Mouse (Mus musculus): ENCODE data around the gene Fbxo41. TPM values are rescaled to one million over a fixed set of nuclear protein-coding genes. Genes with fewer than 3 reads are reported as not detected.

Gene Fbxo41
- polyA plus RNA-seq (2017; shearing (Covaris generic)): 0.50 TPM

GRCm38 (mm10) chr6:85502911-85503250, at the start of gene Fbxo41:
TSS of gene Fbxo41 (minus strand) at chr6:85502994.

DNA sequence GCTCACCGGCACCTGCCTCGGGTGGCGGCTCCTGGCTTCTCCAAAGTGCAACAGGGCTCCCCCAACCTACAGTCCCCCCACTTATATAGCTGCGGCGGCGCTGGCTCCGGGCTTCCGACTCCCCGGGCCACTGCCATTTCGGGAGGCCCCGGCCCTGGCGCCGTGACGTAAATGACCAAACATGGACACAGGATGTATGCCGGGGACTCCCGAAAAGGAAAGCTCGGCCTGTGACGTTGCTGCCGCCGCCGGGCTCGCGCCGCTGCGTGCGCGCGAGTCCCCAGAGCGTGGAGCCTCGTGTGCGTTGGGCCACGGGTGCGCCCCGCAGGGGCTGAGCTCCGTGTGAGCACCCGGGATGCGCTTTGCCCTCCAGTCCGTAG, 10.7 kb upstream of the Fbxo41 start, which contains the start of gene Egr4:
TSS of gene Egr4 (minus strand) at position 59 of the 380 bp plus-strand sequence.

GRCm38 (mm10) chr6:85451664-85452410, 51.0 kb downstream of the Fbxo41 start, which contains the start of gene Pradc1:
TSS of gene Pradc1 (minus strand) at chr6:85451970.

GRCm38 (mm10) chr6:85450697-85451663, 51.8 kb downstream of the Fbxo41 start, which contains the start of gene Cct7:
TSS of gene Cct7 (plus strand) at chr6:85451514.

GRCm38 (mm10) chr6:85431842-85432431, 70.9 kb downstream of the Fbxo41 start, which contains the start of gene Smyd5:
TSS of gene Smyd5 (plus strand) at chr6:85431989.

DNA sequence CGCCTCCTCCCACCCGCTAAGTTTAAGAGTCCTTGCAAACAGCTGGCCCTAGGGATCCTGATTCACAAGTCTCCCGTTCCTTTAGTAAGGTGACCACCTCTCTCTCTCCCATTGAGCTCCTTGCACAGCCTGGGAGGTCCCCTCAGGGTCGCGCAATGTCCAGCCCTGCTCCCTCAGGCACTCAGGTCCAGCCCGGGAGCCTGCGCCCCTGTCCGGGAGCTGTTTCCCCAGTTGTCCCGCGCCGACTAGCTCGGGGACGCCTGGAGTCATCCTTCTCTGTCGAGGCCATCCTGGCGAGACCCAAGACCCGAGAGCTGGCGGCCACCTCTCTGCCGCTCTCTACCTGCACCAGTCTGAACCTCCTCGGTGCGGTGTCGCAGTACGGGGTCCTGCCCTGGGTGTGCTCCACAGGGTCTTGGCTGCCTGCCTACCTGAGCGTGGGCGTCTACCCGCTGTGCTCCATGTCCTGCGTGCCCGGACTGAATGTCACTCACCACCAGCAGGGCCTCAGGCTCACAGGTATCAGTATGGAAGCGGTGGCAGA, 78.9 kb downstream of the Fbxo41 start, which contains the start of gene Noto:
TSS of gene Noto (plus strand) at position 51 of the 544 bp plus-strand sequence.

Other genes starting within 250 kb of the Fbxo41 start
- gene Sfxn5, start 169.6 kb downstream of the Fbxo41 start, polyA plus RNA-seq (2017; shearing (Covaris generic)): 1.5 TPM
- 0.52 TPM for gene Rab11fip5, start 128.4 kb downstream of the Fbxo41 start, polyA plus RNA-seq (2017; shearing (Covaris generic))
- not detected for gene Noto, start 79.1 kb downstream of the Fbxo41 start, polyA plus RNA-seq (2017; shearing (Covaris generic))
- 60.0 TPM for gene Smyd5, start 71.0 kb downstream of the Fbxo41 start, polyA plus RNA-seq (2017; shearing (Covaris generic))
- 347 TPM for gene Cct7, start 51.5 kb downstream of the Fbxo41 start, polyA plus RNA-seq (2017; shearing (Covaris generic))
- 20.4 TPM for gene Pradc1, start 51.0 kb downstream of the Fbxo41 start, polyA plus RNA-seq (2017; shearing (Covaris generic))
- gene Egr4, start 10.6 kb upstream of the Fbxo41 start, polyA plus RNA-seq (2017; shearing (Covaris generic)): not detected
- gene Alms1, start 84.5 kb upstream of the Fbxo41 start, polyA plus RNA-seq (2017; shearing (Covaris generic)): 1.7 TPM
- gene Nat8f7, start 210.2 kb upstream of the Fbxo41 start, polyA plus RNA-seq (2017; shearing (Covaris generic)): not detected